Mouse (Mus musculus): ENCODE measurements at regions not wholly inside any gene's neighbourhood (a gene's known extent, or its start where the extent isn't known, plus 50 kb on each side); places are given as distances from the start of the nearest gene placed in this dataset.

- Histone ChIP-seq H3K27ac (no peak overlapping the region), H3K4me3 (no peak overlapping the region), H3K36me3 (ENCODE audit: control insufficient read depth, insufficient read depth, low read length) (no peaks in the 10 kb centered on the region), H3K79me2 (replicated peaks; ENCODE audit: control insufficient read depth, insufficient read depth, low read length) (no peaks in the 10 kb centered on the region), H3K27me3 (ENCODE audit: control insufficient read depth, insufficient read depth, low read length) (no peaks in the 10 kb centered on the region), H3K9ac (ENCODE audit: low read depth, low read length) (no peak overlapping the region), H3K4me1 (ENCODE audit: control insufficient read depth, insufficient read depth, low read length) (no peaks in the 10 kb centered on the region)
- intact Hi-C loops (cut with DNase I): no loop called here
- TF ChIP-seq CTCF (IDR thresholded peaks at IDR 0.05) (no peak), EP300 (IDR thresholded peaks at IDR 0.05; ENCODE audit: insufficient read depth, low read depth, low read length) (no peak), POLR2A (IDR thresholded peaks at IDR 0.05; ENCODE audit: insufficient read depth, low read depth, low read length) (no peak)
- 76% methylated on average over 8 of the region's 8 CpGs for WGBS
- no peak for DNase-seq
Observed at GRCm38 (mm10) chr8:89562597-89562996, 518.6 kb upstream of the Sall1 start.

- H3K27me3 ChIP-seq (ENCODE audit: control insufficient read depth, insufficient read depth, low read length): no peaks in the 10 kb centered on the region
- no peaks in the 10 kb centered on the region for H3K36me3 ChIP-seq (ENCODE audit: control insufficient read depth, insufficient read depth, low read length)
- H3K4me3 ChIP-seq: no peak overlapping the region
- 44% methylated on average over 3 of the region's 3 CpGs for WGBS
- DNase-seq: no peak
- no peaks in the 10 kb centered on the region for H3K4me1 ChIP-seq (ENCODE audit: control insufficient read depth, insufficient read depth, low read length)
- TF ChIP-seq EP300 (IDR thresholded peaks at IDR 0.05; ENCODE audit: insufficient read depth, low read depth, low read length): no peak
- no peak for TF ChIP-seq POLR2A (IDR thresholded peaks at IDR 0.05; ENCODE audit: insufficient read depth, low read depth, low read length)
- no peak for TF ChIP-seq CTCF (IDR thresholded peaks at IDR 0.05)
- no peaks in the 10 kb centered on the region for H3K79me2 ChIP-seq (replicated peaks; ENCODE audit: control insufficient read depth, insufficient read depth, low read length)
- H3K9ac ChIP-seq (ENCODE audit: low read depth, low read length): no peak overlapping the region
- H3K27ac ChIP-seq: no peak overlapping the region
- intact Hi-C loops (cut with DNase I): no loop called here
Observed at GRCm38 (mm10) chr8:89541231-89541630, 497.3 kb upstream of the Sall1 start.

GRCm38 (mm10) chr8:89534605-89535004, 490.6 kb upstream of the Sall1 start:
- WGBS: 69% methylated on average over 10 of the region's 10 CpGs
- no peak for DNase-seq
- intact Hi-C loops (cut with DNase I): no loop called here

GRCm38 (mm10) chr8:89525041-89525440, 481.1 kb upstream of the Sall1 start:
- H3K36me3 ChIP-seq (ENCODE audit: control insufficient read depth, insufficient read depth, low read length): no peaks in the 10 kb centered on the region
- H3K4me3 ChIP-seq: no peak overlapping the region
- H3K27me3 ChIP-seq (ENCODE audit: control insufficient read depth, insufficient read depth, low read length): no peaks in the 10 kb centered on the region
- no peak overlapping the region for H3K27ac ChIP-seq
- TF ChIP-seq EP300 (IDR thresholded peaks at IDR 0.05; ENCODE audit: insufficient read depth, low read depth, low read length) (no peak), POLR2A (IDR thresholded peaks at IDR 0.05; ENCODE audit: insufficient read depth, low read depth, low read length) (no peak), CTCF (IDR thresholded peaks at IDR 0.05) (no peak)
- DNase-seq: no peak
- intact Hi-C loops (cut with DNase I): no loop called here
- 89% methylated on average over 6 of the region's 6 CpGs for WGBS
- no peaks in the 10 kb centered on the region for H3K79me2 ChIP-seq (replicated peaks; ENCODE audit: control insufficient read depth, insufficient read depth, low read length)
- H3K4me1 ChIP-seq (ENCODE audit: control insufficient read depth, insufficient read depth, low read length): no peaks in the 10 kb centered on the region
- H3K9ac ChIP-seq (ENCODE audit: low read depth, low read length): no peak overlapping the region

More at GRCm38 (mm10) chr8:89534605-89535004, 490.6 kb upstream of the Sall1 start:
- Histone ChIP-seq H3K27ac (no peak overlapping the region), H3K4me1 (ENCODE audit: control insufficient read depth, insufficient read depth, low read length) (no peaks in the 10 kb centered on the region), H3K36me3 (ENCODE audit: control insufficient read depth, insufficient read depth, low read length) (no peaks in the 10 kb centered on the region), H3K27me3 (ENCODE audit: control insufficient read depth, insufficient read depth, low read length) (no peaks in the 10 kb centered on the region), H3K4me3 (no peak overlapping the region), H3K9ac (ENCODE audit: low read depth, low read length) (no peak overlapping the region), H3K79me2 (replicated peaks; ENCODE audit: control insufficient read depth, insufficient read depth, low read length) (no peaks in the 10 kb centered on the region)
- TF ChIP-seq CTCF (IDR thresholded peaks at IDR 0.05) (no peak), EP300 (IDR thresholded peaks at IDR 0.05; ENCODE audit: insufficient read depth, low read depth, low read length) (no peak), POLR2A (IDR thresholded peaks at IDR 0.05; ENCODE audit: insufficient read depth, low read depth, low read length) (no peak)

GRCm38 (mm10) chr8:89523336-89523735, 479.4 kb upstream of the Sall1 start:
- no peak for DNase-seq
- TF ChIP-seq EP300 (IDR thresholded peaks at IDR 0.05; ENCODE audit: insufficient read depth, low read depth, low read length) (no peak), POLR2A (IDR thresholded peaks at IDR 0.05; ENCODE audit: insufficient read depth, low read depth, low read length) (no peak), CTCF (IDR thresholded peaks at IDR 0.05) (no peak)
- Histone ChIP-seq H3K27me3 (ENCODE audit: control insufficient read depth, insufficient read depth, low read length) (no peaks in the 10 kb centered on the region), H3K36me3 (ENCODE audit: control insufficient read depth, insufficient read depth, low read length) (no peaks in the 10 kb centered on the region), H3K27ac (no peak overlapping the region), H3K4me3 (no peak overlapping the region), H3K4me1 (ENCODE audit: control insufficient read depth, insufficient read depth, low read length) (no peaks in the 10 kb centered on the region), H3K79me2 (replicated peaks; ENCODE audit: control insufficient read depth, insufficient read depth, low read length) (no peaks in the 10 kb centered on the region), H3K9ac (ENCODE audit: low read depth, low read length) (no peak overlapping the region)
- 78% methylated on average over 3 of the region's 3 CpGs for WGBS
- intact Hi-C loops (cut with DNase I): no loop called here

GRCm38 (mm10) chr8:89516602-89517001, 472.6 kb upstream of the Sall1 start:
- Histone ChIP-seq H3K27me3 (ENCODE audit: control insufficient read depth, insufficient read depth, low read length) (no peaks in the 10 kb centered on the region), H3K27ac (no peak overlapping the region), H3K4me1 (ENCODE audit: control insufficient read depth, insufficient read depth, low read length) (no peaks in the 10 kb centered on the region), H3K4me3 (no peak overlapping the region), H3K79me2 (replicated peaks; ENCODE audit: control insufficient read depth, insufficient read depth, low read length) (no peaks in the 10 kb centered on the region), H3K36me3 (ENCODE audit: control insufficient read depth, insufficient read depth, low read length) (no peaks in the 10 kb centered on the region), H3K9ac (ENCODE audit: low read depth, low read length) (no peak overlapping the region)
- 78% methylated on average over 2 of the region's 2 CpGs for WGBS
- no peak for TF ChIP-seq EP300 (IDR thresholded peaks at IDR 0.05; ENCODE audit: insufficient read depth, low read depth, low read length)
- TF ChIP-seq CTCF (IDR thresholded peaks at IDR 0.05): no peak
- TF ChIP-seq POLR2A (IDR thresholded peaks at IDR 0.05; ENCODE audit: insufficient read depth, low read depth, low read length): no peak
- intact Hi-C loops (cut with DNase I): no loop called here
- DNase-seq: no peak
